Mouse (Mus musculus): ENCODE results near the gene Ppa1.

The Ppa1 gene

DNA sequence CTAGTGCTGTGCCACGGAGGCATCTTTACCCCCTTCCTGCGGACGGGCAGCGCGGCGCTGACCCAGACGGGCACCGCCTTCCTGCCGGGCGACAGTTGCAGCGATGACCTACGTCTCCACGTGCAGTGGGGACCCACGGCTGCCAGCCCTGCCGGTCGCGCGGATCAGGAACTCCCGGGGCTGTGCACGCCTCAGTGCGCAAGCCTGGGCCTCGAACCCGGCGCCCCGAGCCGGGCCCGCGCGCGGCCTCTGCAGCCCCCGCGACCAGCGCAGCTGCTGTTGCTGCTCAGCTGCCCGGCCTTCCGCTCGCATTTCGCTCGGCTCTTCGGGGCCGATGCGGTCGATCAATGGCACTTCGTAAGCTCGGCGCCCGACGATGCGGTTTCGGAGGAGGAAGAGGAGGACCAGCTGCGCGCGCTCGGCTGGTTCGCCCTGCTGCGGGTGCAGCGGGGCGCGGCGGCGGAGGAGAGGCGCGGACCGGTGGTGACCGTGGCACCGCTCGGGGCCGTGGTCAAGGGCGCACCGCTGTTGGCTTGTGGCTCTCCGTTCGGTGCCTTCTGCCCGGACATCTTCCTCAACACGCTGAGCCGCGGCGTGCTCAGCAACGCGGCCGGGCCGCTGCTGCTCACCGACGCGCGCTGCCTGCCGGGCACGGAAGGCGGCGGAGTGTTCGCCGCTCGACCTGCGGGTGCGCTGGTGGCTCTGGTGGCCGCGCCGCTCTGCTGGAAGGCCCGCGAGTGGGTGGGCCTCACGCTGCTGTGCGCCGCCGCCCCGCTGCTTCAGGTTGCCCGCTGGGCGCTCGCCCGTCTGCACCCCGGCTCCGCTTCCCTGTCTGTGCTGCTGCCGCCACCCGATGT lies 47.6 kb downstream of the Ppa1 start:
- DNase-seq (ENCODE audit: low read depth), result no peak

DNA sequence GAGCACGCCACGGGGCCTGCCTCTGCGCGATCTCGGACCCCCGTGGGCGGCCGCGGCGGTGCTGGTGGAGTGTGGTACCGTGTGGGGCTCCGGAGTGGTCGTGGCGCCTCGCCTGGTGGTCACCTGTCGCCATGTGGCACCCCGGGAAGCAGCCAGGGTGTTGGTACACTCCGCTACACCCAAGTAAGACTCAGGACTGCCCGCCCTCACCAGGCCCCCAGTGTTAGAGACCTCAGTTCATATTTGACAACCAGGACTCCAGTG lies 48.1 kb downstream of the Ppa1 start:
- DNase-seq (ENCODE audit: low read depth), result no peak

DNA sequence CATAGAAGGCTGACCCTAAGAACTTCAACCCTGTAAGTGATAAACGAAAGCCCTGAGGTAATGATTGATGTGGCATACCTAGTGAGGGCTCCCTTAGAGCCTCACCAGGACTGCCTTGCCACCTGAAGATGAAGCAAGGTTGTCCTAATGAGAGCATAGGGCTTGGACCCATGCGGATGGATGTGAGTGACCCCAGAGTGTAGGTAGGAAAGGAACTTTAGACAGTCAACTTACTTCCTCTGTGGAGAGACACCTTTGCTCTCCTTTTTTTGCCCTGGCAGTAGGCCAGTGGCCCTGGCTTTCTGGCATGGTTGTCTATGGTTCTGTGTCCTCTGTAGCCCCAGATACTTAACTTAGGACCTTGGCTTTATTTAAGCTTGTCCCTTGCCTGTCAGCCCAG lies 48.7 kb downstream of the Ppa1 start:
- DNase-seq (ENCODE audit: low read depth), result no peak

DNA sequence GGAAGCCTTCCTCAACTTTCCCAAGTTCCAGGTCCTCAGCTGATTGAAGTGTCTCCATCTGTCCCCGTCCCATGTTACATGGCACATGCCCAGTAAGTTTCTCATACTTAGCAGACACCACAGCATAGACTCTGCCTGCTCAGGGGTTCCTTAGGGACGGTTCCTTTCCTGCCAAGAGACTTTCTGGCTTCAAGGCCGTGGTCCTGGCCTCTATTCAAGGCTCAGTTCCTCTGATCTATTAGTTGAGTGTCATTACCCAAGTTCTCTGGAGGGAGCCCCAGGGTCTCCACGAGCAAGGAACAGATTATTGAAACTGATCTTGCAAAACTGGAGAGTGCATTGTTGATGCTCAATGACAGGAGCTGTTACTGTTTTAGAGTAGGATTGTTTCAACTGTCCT lies 56.3 kb downstream of the Ppa1 start:
- no peak for DNase-seq (ENCODE audit: low read depth)

DNA sequence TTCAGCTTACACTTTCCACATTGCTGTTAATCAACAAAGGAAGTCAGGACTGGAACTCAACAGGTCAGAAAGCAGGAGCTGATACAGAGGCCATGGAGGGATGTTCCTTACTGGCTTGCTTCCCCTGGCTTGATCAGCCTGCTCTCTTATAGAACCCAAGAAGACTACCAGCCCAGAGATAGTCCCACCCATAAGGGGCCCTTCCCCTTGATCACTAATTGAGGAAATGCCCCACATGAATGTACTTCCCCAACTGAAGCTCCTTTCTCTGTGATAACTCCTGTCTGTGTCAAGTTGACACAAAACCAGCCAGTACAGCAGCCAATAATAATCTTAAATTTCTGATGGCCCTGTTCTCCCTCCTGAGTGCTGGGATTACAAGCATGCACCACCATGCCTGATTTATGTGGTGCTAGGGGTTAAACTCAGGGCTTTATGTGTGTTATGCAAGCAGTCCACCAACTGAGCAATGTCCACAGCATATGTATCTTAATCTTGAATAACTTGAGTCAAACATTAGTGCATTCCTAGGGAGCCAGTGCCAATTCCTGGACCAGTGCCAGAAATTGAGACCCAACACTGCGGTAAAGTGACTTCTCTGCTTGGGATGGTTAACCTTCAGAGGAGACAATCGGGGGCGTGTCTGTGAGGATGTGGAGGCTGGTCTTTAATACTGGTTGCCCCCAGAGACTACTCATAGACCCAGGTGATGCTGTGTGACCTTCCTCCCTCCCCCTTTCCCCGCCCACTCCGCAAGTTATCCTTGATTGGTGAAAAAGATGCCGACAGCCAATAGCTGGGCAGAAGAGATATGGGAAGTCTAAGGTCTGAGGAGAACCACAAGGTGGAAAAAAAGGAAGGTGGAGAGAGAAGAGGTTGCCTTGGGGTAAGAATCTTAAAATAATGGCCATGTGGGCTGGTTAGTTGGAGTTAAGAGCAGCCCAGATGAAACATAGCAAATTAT lies 58.3 kb downstream of the Ppa1 start:
- no peak for DNase-seq (ENCODE audit: low read depth)

DNA sequence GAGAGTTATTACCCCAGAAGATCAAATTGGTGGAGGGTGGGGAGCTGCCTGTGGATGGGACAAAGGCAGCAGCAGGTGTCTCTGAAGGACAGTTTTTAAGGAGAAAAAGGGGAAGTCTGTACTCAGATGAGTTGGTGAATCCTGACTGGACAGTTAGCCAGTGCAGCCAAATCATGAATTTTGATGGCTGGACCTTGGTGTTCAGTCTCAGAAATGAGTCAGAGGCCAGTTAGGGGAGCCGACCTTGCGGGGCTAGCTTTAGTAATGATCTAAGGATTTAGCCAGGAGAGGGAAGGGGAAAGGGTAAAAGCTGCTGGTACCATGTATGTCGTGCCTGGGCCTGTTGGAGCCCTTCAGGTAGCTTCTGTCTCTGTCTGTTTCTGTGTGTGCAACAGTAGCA lies 65.2 kb downstream of the Ppa1 start:
- no peak for DNase-seq (ENCODE audit: low read depth)

DNA sequence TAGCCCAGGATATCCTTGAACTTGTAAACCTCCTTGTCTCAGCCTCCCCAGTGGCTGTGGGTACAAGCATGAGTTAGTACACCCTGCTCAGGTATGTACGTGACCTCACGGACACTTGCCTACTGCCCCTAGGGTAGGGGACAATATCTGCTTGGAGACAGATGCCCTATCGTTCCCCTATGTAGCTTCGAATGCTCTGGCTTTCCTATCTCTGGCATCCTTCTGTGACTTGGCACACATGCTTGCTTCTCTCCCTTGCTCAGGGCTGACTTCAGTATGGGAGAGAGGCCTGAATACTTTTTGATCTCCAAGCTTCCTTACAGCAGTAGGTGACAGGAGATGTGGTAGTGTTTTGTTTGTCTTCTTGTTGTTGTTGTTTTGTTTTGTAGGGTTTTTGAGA lies 65.8 kb downstream of the Ppa1 start:
- DNase-seq (ENCODE audit: low read depth), result no peak

DNA sequence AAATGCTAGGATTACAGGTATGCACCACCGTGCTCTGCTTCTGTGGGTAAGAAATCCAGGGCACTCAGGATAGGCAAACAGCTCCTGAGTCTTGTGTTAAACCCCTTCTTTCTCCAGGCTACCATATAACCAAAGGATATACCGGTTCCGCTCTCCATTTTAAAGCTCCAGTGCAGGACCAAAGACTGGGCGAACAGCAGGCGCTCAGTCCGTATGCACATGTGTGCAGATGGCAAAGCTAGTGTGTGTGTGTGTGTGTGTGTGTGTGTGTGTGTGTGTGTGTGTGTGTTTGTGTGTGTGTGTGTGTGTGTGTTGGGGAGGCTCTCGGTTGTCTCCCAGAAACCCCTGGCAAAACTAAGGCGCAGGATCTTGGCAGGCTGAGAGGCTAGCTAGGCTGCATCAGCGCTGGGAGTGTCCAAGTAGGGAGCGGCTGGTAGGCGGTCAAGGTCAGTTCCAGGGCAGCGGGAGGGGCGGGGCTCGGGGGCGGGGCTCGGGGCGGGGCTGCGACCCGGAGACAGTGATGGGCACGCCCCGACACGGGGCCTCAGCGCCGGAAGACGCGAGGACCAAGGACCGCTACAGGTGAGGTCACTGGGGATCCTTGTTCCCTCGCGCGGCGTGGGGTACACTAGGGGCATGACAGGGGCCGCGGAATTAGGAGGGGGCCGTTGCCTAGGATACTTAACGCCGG lies 66.6 kb downstream of the Ppa1 start, which contains the start of gene Aifm2:
Aifm2 (plus strand) TSS at position 493 of the 691 bp plus-strand sequence.
- DNase-seq (ENCODE audit: low read depth), result no peak

DNA sequence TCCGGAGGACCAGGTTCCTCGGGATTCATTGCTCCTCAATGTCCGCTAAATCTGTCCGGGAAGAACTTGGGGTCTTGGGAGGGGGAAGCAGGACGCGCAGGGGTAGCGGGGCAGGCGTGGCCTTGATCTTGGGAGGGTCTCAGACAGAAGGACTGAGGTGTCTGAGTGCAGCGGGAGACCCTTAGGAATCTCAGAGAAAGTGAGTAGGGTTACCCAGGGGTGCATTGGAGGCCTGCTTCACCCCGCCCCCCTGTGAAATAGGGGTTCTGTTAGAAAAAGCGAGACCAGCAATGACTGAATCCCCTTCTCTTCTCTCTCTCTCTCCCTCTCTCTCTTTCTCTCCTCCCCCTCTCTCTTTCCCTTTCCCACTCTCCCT lies 67.1 kb downstream of the Ppa1 start:
- DNase-seq (ENCODE audit: low read depth), result no peak

DNA sequence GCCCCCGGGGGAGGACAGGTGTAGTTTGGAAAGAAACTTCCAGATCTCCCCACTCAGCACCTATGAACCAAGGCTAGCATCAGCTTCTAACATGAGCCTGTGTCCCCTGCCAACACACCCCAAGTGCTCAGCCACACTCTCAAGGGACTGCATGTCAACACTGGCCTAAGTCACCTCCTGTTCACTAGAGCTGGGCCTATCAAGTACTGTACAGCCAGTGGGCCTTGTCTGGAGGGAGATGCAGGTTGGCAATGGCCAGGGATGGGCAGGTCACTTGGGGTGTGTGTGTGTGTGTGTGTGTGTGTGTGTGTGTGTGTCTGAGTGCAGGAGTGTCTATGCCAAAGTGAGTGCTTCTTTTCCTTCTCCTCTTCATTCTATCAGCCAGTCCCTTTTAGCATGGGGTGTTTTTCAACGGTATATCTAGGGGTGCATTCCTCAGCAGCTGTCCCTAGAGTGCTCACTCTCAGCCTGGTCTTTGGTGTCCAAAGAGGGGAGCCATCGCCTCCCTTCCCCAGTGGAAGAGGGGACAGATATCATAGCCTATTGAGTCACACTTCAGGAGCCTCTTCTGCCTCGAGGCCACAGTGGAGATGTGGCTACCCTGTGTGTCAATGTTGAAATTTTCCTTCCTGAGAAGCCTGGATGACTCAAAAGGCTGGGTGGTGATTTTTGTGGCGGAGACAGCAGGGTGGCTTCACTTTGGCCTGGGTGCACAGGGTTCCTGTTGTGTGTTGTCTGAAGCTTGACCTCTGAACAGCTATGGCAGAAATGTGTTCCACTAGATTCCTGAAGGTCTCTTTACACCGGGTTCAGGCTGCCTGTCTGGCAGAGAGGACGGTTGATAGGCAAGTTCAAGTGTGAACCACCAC lies 67.9 kb downstream of the Ppa1 start:
- no peak for DNase-seq (ENCODE audit: low read depth)

DNA sequence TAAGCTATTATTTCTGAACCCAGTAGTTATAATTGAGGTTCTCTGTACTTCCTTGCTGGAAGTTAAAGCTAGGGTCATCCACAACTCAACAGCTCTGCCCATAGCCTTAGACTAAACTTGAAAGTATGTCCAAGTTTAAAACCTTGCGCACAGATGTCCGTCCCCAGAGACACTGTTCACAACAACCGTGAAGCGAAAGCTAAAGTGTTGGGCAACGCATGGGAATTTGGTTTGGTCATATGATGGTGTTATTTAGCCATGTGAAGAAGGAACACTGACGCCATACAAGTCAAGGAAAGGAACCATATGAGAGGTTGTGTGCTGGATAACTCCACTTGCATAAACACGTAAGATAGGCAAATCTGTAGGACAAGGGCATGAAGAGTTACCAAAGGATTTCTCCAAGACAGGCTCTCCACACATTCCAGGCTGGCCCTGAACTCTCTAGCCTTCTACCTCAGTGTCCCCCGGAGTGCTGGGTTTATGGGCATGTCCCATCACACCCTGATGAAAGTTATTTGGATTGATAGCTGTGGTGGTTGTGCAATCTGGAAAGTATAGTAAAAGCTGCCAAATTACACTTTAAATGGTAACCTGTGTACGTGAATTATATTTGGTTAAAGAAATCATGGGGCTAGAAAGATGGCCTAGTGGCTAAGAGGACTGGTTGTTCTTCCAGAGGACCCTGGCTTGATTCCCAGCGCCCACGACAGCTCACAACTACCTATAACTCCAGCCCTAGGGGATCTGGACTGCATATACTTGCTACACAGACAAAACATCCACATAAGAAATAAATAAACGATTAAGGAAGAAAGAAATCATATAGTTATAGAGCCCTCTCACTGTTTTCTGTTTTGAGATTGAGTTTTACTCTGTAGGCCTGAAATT lies 69.3 kb downstream of the Ppa1 start:
- no peak for DNase-seq (ENCODE audit: low read depth)

DNA sequence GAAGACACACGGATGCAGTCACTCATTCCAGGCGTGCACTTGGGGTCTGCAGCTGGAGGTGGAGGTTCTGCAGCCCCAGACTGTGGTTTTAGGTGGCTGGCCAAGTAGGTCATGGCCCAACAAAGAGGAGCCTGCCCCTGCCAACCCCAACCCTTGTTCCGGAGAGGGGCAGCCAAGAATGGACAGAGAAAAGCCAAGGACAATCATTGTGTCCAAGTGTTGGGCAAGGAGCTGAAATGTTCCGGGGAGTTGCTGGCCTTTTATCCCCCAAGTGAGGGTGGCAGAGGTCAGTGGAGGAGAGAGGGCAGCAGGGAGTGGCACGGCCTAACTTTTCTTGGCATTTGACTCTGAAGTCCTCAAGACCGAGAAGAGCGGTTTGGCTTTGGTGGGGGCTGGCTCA lies 72.0 kb downstream of the Ppa1 start:
- DNase-seq (ENCODE audit: low read depth), result no peak

DNA sequence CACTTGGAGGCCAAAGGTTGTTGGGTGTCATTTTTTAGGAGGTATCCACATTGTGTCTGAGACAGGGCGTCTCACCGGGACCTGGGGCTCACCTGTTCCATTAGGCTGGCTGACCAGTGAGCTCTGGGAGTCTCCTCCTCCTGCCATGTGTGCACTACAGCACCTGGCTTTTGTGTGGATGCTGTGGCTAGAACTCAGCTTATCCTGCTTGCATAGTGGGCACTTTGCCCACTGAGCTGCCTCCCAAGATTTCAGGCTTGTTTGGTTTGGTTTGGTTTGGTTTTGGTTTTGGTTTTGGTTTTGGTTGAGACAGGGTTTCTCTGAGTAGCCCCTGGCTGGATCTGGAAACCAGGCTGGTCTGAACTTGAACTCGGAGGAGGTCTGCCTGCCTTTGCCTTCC lies 73.9 kb downstream of the Ppa1 start:
- no peak for DNase-seq (ENCODE audit: low read depth)

DNA sequence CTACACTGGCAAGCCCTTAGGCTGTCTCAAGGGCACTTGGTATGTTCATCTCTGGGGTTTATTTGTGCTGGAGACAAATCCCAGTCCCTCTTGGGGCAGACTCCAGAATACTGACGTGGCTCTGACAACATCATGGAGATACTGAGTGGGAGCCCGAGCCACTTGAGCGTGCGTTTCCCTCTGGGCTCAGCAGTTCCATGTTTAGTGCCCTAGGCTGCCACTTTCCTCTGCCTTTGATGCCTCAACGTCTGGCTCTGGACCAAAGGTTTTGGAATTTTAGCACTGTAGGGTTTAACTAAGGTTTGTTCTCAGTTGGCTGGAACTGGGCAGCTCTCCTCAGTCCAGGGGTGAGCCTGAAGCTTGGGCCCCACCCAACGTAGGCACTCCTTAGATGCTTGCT lies 74.9 kb downstream of the Ppa1 start:
- no peak for DNase-seq (ENCODE audit: low read depth)

Data from c-Kit-positive CD71-positive TER-119-negative erythroid progenitor cells, embryonic 14.5 days (primary cell).